Mouse (Mus musculus) bone marrow, adult 2 months (tissue): ENCODE measurements around the gene Zhx3. TPM values are rescaled to one million over a fixed set of nuclear protein-coding genes. Genes with fewer than 3 reads are reported as not detected.
A peak's percentile ranks its signal among the peaks of the same experiment; 100 is the strongest.

ENCODE experiments used
- H3K27ac ChIP-seq: fragments of 200-500 bp; 2 replicates; pipeline ENCODE4 v1.5.1; 2012; ENCODE audit warnings: low read depth, mild to moderate bottlenecking, control low read depth, inconsistent platforms, low read length; ENCODE audit not compliant: control insufficient read depth, poor library complexity, insufficient read depth
- H3K4me1 ChIP-seq: fragments of 200-500 bp; 2 replicates; pipeline ENCODE4 v1.6.1; 2011; ENCODE audit warnings: low read length; ENCODE audit not compliant: control insufficient read depth, insufficient read depth
- H3K4me3 ChIP-seq: fragments of 200-500 bp; replicated peaks from 2 replicates; pipeline ENCODE3; 2011; ENCODE audit warnings: mild to moderate bottlenecking, low read depth, low read length, control low read depth; ENCODE audit not compliant: control insufficient read depth
- CTCF ChIP-seq: fragments of 200-500 bp; IDR thresholded peaks from 2 replicates; pipeline ENCODE4 v1.5.1; 2011; ENCODE audit warnings: low read length, control low read depth; ENCODE audit not compliant: control insufficient read depth, insufficient read depth
- POLR2A ChIP-seq: fragments of 200-500 bp; IDR thresholded peaks from 2 replicates; pipeline ENCODE4 v1.6.1; 2011; ENCODE audit warnings: low read depth, mild to moderate bottlenecking, control low read depth, low read length, borderline replicate concordance; ENCODE audit not compliant: control insufficient read depth
- WGBS: fragments of 180-500 bp; shearing (Covaris S2); methylation state at CpG from one replicate; pipeline ENCODE4 v1.1.7; 2018; 5-methylcytosine and 5-hydroxymethylcytosine counted together
- polyA plus RNA-seq: library from polyadenylated mRNA; stranded (reverse); fragments of >200 nt; gene quantifications from 2 replicates; pipeline ENCODE4 v1.2.4, GENCODE M21; 2011; ENCODE audit warnings: low replicate concordance; ENCODE audit not compliant: missing spikeins, insufficient read depth, insufficient read length

Zhx3 gene
- polyA plus RNA-seq, 1 experiment: 3.5 TPM

DNA sequence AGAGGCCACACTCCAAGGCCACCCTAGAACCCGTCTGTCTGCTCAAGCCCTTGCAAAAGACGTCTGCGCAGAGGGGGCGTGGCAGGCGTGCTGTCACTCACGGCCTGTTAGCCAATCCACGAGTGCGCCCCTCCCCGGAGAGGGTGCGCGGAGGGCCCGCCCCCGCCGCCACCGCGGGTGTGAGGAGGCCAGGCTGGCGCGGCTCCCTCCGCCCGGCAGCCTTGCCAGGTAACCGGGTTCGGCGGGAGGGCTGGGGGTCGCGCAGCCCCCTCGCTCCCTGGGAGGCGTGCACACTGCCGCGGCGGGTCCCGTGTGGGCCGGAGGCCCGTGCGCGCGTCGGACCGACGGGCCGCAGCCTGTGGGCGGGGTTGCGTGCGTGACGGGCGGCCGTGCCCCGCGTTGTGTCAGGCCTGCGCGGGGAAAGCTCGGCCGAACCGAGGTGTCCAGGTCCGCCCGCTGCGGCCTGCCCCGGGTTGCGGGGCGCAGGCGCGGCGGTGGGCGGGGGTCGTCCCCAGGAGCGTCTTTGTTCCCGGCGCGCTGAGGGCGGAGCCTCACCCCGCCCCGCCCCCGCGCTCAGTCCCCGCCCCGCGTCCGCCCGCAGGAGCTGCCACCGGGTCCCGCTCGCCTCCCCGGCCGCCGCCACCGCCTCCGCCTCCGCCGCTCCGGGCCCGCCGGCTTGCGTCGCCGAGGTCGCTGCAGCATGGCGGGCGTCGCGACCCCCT, 141.5 kb downstream of the Zhx3 start, which contains the start of gene Plcg1:
TSS of gene Plcg1 (plus strand) at position 184 of the 722 bp plus-strand sequence.
- H3K27ac ChIP-seq: peak within 1 kb of the TSS; percentile 70; the same call in 1 of the 2 replicates
- TF ChIP-seq CTCF (no peak), POLR2A (no peak)
- under 1% methylated on average over 97 of the region's 99 CpGs for WGBS
- H3K4me3 ChIP-seq: peak within 1 kb of the TSS; percentile 82
- H3K4me1 ChIP-seq: peaks cover 3% of the 10 kb centered on the region; the same call in 1 of the 2 replicates

DNA sequence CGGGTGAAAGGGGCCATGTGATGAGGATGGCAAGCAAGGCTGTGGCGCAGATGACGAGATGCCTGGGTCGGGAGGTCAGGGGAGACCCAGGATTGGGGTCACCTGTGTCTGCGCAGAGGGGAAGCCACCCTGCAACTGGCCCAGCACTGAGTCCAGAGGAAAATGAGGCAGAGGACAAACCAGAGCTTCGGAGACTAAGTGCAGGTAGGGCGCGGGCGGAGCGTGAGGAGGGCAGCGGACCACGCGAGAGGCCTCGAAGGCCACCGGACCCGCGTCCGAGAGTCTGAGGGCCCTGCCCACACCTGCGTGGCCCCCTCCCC, 142.0 kb downstream of the Zhx3 start:
- TF ChIP-seq POLR2A: no peak
- TF ChIP-seq CTCF: no peak
- Histone ChIP-seq H3K27ac (no peak overlapping the region; the same call in 1 of the 2 replicates), H3K4me1 (peaks cover 3% of the 10 kb centered on the region; the same call in 1 of the 2 replicates), H3K4me3 (peak overlapping the region; percentile 82)
- 9% methylated on average over 19 of the region's 19 CpGs for WGBS

DNA sequence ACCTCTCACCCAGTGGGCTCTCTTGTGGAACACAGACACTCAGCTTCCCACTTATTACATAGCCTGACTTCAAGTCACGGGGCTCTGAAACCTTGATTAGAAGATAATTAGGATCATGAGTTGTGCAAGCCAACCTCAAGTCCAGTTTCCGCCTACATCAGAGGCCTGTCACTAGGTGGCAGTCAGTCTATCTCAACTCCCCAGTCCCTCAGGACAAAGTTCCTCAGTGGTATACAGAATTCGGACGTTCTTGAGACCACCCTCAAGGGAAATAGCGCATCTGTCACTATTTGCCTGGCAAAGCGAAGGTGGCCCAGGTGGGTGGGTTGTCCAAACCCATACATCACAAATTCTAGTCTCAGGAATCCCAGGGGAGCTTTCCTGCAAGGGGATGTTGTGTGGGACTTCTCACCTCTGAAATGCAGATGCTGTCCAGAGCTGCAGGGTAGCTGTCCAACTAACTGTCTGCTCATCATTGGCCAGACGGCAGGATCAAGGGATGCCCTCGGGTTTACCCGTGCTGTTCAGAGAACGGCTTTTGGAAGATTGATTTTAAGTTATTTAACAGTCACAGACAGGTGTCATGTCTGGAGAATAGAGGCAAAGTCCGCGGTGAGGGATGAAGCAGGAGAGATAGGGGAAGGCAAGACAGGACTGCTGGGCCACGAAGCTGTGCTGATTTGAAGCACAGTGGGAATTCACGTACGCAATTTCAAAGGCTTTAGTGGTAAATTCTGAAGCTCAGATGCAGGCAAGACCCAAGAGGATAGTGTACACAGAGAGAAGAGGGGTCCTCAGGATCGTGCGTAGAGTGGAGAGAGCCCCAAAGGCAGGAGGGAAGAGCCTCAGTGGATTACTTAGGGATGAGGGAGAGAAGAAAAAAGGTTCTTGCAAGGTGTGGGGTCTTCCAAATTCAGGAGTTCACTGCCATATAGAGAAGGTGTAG, 142.7 kb downstream of the Zhx3 start:
- WGBS: 23% methylated on average over 17 of the region's 17 CpGs
- Histone ChIP-seq H3K4me3 (no peak overlapping the region), H3K4me1 (peaks cover 3% of the 10 kb centered on the region; the same call in 1 of the 2 replicates), H3K27ac (no peak overlapping the region)
- no peak for TF ChIP-seq POLR2A
- TF ChIP-seq CTCF: peak; percentile 55

DNA sequence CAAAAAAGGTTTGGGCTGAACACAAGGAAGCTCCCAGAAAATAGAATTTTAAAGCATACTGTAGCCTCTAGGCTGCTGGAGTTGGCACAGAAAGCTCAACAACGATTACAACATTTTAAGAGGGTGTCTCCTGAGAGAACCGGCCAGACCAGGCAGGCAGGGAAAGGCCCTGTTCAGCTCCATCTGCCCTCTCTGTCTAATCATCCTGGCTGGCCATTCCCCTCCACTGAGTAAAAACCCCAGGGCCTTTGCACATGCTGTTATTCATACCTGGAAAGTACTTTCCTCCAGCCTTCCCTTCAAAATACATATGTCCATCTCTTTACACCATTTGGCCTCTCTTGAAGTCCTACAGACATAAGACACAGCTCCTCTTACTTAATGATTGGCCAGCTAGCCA, 143.4 kb downstream of the Zhx3 start:
- WGBS: 69% methylated on average over 2 of the region's 2 CpGs

DNA sequence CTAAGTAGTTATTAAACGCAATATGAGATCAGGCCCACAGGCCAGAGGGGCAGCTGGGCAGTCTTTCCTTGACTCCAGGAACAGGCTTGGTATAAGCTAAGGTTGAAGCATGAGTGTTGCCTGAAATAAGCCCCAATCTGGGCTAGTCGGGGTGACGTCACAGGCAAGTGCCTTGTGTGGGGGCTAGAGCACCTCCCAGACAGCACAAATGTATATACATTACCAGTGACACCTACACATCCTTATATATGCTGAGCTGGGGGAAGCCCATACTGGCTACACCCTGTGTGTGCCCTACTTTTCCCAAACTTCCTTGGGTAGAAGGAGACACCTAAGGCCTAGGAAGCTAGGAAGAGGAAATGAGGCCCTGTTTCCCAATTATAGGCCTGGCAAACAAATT, 143.8 kb downstream of the Zhx3 start:
- WGBS: 86% methylated on average over 3 of the region's 3 CpGs
- no peak overlapping the region for H3K27ac ChIP-seq
- peaks cover 3% of the 10 kb centered on the region; the same call in 1 of the 2 replicates for H3K4me1 ChIP-seq
- no peak overlapping the region for H3K4me3 ChIP-seq
- TF ChIP-seq POLR2A (no peak), CTCF (no peak)

More for the DNA sequence above, 143.4 kb downstream of the Zhx3 start:
- no peak overlapping the region for H3K27ac ChIP-seq
- H3K4me1 ChIP-seq: peaks cover 3% of the 10 kb centered on the region; the same call in 1 of the 2 replicates
- H3K4me3 ChIP-seq: no peak overlapping the region
- TF ChIP-seq POLR2A: no peak
- TF ChIP-seq CTCF: no peak

DNA sequence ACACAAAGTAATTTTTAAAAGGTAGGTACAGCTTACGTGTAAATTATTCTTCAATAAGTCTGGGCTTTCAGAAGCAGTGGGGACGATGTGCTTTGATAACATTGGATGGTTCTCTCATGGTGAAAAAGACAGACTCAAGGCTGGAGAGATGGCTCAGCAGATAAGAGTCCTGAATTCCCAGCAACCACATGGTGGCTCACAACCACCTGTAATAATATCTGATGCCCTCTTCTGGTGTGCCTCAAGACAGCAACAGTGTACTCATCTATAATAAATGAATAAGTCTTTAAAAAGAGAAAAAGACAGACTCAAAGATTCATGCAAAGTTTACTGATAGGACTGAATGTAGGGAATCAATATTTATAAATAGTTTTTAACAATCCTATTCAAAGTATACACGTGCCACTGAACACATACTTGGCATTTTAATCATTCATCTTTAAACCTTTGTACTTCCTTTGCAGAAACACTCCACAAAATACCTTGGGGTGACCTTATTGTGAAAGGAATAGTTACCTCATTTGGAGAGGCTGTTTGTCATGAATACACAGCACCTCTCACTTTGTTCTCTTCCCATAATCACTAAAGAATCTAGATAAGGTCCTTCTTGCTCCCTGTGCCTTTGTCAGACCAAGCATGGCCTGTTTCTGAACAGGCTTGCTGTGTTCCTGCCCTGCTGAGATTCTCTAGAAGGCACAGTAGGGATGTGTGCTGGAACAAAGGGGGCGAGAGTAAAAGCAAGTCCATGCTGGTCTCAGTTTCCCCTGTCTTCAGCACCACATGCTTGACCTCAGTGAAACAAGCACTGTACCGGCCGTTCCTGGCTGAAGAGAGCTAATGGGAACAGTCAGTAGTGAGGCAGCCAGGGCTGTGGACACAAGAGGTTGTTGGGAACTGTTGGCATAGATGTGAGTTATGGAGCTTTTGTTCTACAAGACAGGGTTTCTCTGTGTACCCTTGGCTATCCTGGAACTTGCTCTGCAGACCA, 146.6 kb downstream of the Zhx3 start:
- Histone ChIP-seq H3K27ac (no peak overlapping the region), H3K4me1 (no peaks in the 10 kb centered on the region), H3K4me3 (no peak overlapping the region)
- TF ChIP-seq POLR2A (no peak), CTCF (no peak)
- WGBS: 88% methylated on average over 6 of the region's 6 CpGs

DNA sequence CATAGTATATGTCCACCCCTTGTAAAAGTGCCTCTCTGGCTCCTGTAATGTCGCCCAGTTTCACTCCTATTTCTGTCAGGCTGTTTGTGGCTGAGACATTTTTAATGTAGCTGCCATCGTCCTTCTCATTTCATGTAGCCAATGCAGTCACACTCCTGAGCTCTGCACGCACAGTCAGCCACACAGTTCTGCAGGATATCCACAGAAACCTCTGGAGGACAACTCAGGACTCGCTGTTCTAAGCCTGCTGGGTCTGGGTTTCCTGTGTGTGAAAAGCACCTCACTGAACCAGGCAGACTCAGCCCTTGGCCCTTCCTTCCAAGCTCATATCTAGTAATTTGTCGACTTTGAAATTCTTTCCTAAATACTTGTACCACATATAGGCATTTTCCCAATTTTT, 148.3 kb downstream of the Zhx3 start:
- 67% methylated on average over 5 of the region's 5 CpGs for WGBS
- H3K4me3 ChIP-seq: no peak overlapping the region
- no peak for TF ChIP-seq POLR2A
- no peak for TF ChIP-seq CTCF
- no peaks in the 10 kb centered on the region for H3K4me1 ChIP-seq
- no peak overlapping the region for H3K27ac ChIP-seq
